Mouse (Mus musculus) T-cell, adult 66 days (primary cell): ENCODE results near the gene Ppfibp2. TPM values are rescaled to one million over a fixed set of nuclear protein-coding genes. Genes with fewer than 3 reads are reported as not detected.

ENCODE experiments used
- total RNA-seq, 2 experiments: library from RNA; stranded (reverse); gene quantifications; 3 replicates in 1 of 2; 4 replicates in 1 of 2; pipeline ENCODE4 v1.2.4; 2023

Ppfibp2 gene
- total RNA-seq, result under 1 TPM; 0.56 to 0.93 TPM

GRCm38 (mm10) chr7:107594857-107595402, at the start of gene Ppfibp2:
Ppfibp2 (plus strand) TSS chr7:107595207.

GRCm38 (mm10) chr7:107567261-107567671, 27.7 kb upstream of the Ppfibp2 start, which contains the start of gene Olfml1:
Olfml1 (plus strand) TSS chr7:107567446.

GRCm38 (mm10) chr7:107625061-107625460, 30.1 kb downstream of the Ppfibp2 start, which contains the start of gene 5330417H12Rik:
5330417H12Rik (minus strand) TSS chr7:107625161.

GRCm38 (mm10) chr7:107757308-107758151, 162.5 kb downstream of the Ppfibp2 start, which contains the start of gene Cyb5r2:
Cyb5r2 (minus strand) TSS chr7:107758032.

Other genes starting within 250 kb of the Ppfibp2 start
- not detected for gene Syt9, start 224.5 kb upstream of the Ppfibp2 start, total RNA-seq
- not detected for gene Olfml1, start 27.8 kb upstream of the Ppfibp2 start, total RNA-seq
- not detected for gene 5330417H12Rik, start 30.0 kb downstream of the Ppfibp2 start, total RNA-seq
- not detected for gene Cyb5r2, start 162.8 kb downstream of the Ppfibp2 start, total RNA-seq
- not detected for gene Ovch2, start 206.0 kb downstream of the Ppfibp2 start, total RNA-seq
- not detected for gene Olfr467, start 217.1 kb downstream of the Ppfibp2 start, total RNA-seq
- not detected for gene Olfr469, start 230.3 kb downstream of the Ppfibp2 start, total RNA-seq